Mouse (Mus musculus) lung, postnatal 10 days (tissue): ENCODE measurements around the gene Ddx56.
"Not testable (repeated sequence)": the region's sequence is repeated elsewhere in the genome, so short reads cannot be mapped to it uniquely, and the experiment has no call there.

Experiments used
- DNase-seq: peaks from one replicate; pipeline ENCODE4 v3.0.0; 2021

Ddx56 gene

DNA sequence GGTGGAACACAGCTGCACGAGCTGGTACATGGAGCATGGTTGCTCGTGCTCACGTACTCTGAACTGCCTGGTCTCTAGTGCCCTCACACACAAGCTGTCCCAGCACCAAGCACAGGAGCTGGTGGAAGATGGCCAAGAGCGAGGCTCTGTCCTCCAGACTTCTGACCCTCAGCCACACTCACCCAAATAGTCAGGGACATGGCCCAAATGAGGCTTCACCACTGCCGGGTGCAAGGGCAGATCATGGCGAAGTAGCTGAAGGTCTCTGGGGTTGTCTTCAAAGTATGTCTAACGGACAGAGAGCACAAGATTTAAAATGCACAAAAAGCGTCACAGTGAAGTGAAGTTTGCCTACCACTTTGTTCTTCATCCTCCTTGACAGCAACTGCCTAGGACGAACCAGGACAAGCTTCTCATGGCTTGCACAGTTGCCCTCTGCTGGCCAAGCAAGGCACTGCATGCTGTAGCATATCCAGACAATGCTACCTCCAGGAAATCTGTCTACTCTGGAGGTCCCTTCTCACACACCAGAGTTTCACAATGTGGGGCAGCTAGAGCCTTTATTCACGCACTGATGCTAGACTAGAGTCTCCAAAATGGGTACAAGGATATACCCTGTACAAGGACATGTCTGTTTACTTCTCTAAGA is 6.0 kb downstream of the Ddx56 start:
- DNase-seq: peak; percentile 77

GRCm38 (mm10) chr11:6259413-6259812 is 8.2 kb downstream of the Ddx56 start:
- no peak for DNase-seq

DNA sequence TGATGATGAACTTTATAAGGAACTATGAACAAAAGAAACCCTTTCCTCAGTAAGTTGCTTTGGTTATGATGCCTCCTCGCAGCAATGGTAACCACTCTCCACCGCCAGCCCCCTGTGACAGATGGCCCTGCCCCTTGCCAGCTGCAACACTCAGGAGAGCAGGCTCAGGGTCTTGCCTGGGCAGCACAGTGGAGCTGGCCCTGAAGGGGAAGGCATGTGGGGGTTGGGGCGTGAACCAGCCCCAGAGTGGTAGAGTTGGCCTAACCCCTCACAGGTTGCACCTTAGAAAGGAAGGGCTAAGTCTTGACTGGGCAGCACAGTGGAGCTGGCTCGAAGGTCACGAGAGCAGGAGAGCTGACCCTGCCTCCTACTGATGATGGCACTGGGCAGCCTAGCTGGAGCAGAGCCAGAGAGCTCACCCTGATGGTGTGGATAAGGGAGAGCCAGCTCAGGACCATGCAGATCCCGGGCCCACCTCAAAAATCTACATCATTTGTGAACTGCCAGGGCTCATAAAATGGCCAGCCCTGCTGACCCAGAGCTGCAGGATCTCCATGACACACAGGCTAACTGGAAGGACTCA is 11.0 kb downstream of the Ddx56 start:
- DNase-seq: no peak

- DNase-seq: not testable (repeated sequence)
Observed at GRCm38 (mm10) chr11:6254602-6255001, 13.0 kb downstream of the Ddx56 start.

- DNase-seq: no peak
Observed at GRCm38 (mm10) chr11:6252824-6253223, 14.7 kb downstream of the Ddx56 start.

DNA sequence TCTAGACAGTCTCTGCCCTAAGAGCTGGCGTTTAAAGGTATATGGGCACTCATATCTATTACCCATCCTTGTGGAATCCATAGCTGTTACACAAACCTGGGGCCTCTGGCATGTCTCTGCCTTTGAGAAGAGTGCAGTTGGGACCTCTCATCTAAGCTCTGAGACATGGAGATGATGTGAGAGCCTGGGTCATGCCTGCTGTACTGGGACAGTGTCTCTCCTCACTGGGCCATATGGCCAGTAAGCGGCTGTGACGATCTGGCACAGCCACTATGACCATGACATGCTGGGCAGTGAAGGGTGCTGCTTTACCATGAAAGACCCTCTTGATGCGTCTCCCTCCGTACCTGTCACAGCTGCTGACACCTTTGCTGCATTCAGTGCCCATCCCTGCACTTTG is 15.3 kb downstream of the Ddx56 start:
- no peak for DNase-seq

DNA sequence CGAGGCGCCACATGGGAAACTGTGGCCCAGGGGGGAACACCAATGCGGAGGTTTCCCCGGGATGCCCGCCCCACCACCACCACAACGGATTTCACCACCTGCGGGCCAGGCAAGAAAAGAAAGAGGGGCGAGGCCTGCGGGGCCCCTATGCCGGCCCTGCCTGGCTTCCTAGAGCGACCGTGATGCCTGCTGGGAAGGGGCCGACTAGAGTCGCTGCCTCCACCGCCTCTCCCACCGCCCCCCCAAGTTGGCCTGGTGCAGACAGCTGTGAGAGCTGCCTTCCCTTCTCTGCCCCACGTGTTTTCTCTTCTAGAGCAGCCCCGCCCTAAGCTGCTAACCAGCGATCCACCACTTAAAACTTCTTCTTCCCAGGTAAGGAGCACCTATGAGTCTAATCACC is 22.9 kb downstream of the Ddx56 start:
- DNase-seq: no peak

GRCm38 (mm10) chr11:6233025-6233424 is 34.5 kb downstream of the Ddx56 start:
- no peak for DNase-seq

GRCm38 (mm10) chr11:6230012-6230411 is 37.6 kb downstream of the Ddx56 start, which contains the start of gene Npc1l1:
Gene Npc1l1 (minus strand): TSS chr11:6230143.
- DNase-seq: no peak

- no peak for DNase-seq
Observed at GRCm38 (mm10) chr11:6224541-6225229, 42.9 kb downstream of the Ddx56 start.

DNA sequence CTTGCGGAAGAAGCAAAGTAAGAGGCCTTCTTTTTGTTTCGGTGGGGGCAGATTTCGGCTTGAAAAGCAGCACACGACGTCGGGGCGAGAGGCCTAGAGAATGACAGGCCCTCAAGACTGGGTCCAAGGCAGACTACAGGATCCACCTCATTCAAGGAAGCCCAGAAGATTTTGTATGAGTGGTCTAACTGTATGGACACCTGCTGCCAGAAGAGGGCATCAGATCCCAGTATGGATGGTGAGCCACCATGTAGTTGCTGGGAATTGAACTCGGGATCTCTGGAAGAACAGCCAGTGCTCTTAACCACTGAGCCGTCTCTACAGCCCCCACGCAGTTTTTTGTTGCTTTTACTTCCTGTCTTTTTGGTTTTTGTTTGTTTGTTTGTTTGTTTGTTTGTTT is 45.4 kb downstream of the Ddx56 start:
- no peak for DNase-seq

DNA sequence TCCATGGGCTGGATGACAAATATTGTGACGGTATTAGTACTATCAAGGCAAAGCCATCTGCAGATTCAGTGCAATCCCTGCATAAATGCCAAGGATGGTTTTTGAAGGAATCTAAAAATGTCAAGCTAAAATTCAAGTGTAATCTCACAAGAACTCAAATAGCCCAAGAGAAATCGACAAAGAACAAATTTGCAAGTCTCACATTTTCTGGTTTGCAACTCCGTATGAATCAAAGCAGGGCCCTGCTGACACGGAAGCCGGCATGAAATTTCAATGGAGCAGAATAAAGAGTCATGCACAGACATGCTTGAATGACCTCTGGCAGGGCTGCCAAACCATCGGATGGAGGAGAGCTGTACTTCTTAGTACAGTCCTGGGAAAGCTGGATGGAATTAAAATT is 47.6 kb downstream of the Ddx56 start:
- DNase-seq: no peak

GRCm38 (mm10) chr11:6218189-6218896 is 49.2 kb downstream of the Ddx56 start:
- no peak for DNase-seq

GRCm38 (mm10) chr11:6216834-6217233 is 50.7 kb downstream of the Ddx56 start:
- DNase-seq: peak; percentile 14
